Mouse (Mus musculus): ENCODE measurements at regions not wholly inside any gene's neighbourhood (a gene's known extent, or its start where the extent isn't known, plus 50 kb on each side); places are given as distances from the start of the nearest gene placed in this dataset.

- DNase-seq, result no peak
Observed at GRCm38 (mm10) chr1:91678789-91679188, 122.5 kb upstream of the Twist2 start.

- DNase-seq, result no peak
Observed at GRCm38 (mm10) chr1:91685031-91685430, 116.2 kb upstream of the Twist2 start.

- no peak for DNase-seq
Observed at GRCm38 (mm10) chr1:91685789-91686188, 115.5 kb upstream of the Twist2 start.

GRCm38 (mm10) chr1:91691601-91692000, 109.7 kb upstream of the Twist2 start:
- no peak for DNase-seq

GRCm38 (mm10) chr1:91692709-91693460, 108.4 kb upstream of the Twist2 start:
- no peak for DNase-seq

- no peak for DNase-seq
Observed at GRCm38 (mm10) chr1:91697053-91697452, 104.2 kb upstream of the Twist2 start.

GRCm38 (mm10) chr1:91701475-91701874, 99.8 kb upstream of the Twist2 start:
- no peak for DNase-seq

- DNase-seq, result no peak
Observed at GRCm38 (mm10) chr1:91702021-91702420, 99.2 kb upstream of the Twist2 start.

GRCm38 (mm10) chr1:91702737-91703136, 98.5 kb upstream of the Twist2 start:
- no peak for DNase-seq

GRCm38 (mm10) chr1:91705451-91705850, 95.8 kb upstream of the Twist2 start:
- no peak for DNase-seq

GRCm38 (mm10) chr1:91708550-91709243, 92.6 kb upstream of the Twist2 start:
- no peak for DNase-seq

GRCm38 (mm10) chr1:91709244-91709600, 92.0 kb upstream of the Twist2 start:
- DNase-seq, result no peak

GRCm38 (mm10) chr1:91713131-91713530, 88.1 kb upstream of the Twist2 start:
- no peak for DNase-seq

GRCm38 (mm10) chr1:91714266-91714665, 87.0 kb upstream of the Twist2 start:
- DNase-seq, result peak; percentile 49

- DNase-seq, result no peak
Observed at GRCm38 (mm10) chr1:91715341-91715740, 85.9 kb upstream of the Twist2 start.

- no peak for DNase-seq
Observed at GRCm38 (mm10) chr1:91715791-91716190, 85.5 kb upstream of the Twist2 start.

- DNase-seq, result no peak
Observed at GRCm38 (mm10) chr1:91716836-91717235, 84.4 kb upstream of the Twist2 start.

GRCm38 (mm10) chr1:91717961-91718360, 83.3 kb upstream of the Twist2 start:
- DNase-seq, result no peak

- DNase-seq, result no peak
Observed at GRCm38 (mm10) chr1:91729246-91729645, 72.0 kb upstream of the Twist2 start.

GRCm38 (mm10) chr1:91730281-91730680, 71.0 kb upstream of the Twist2 start:
- no peak for DNase-seq

- DNase-seq, result no peak
Observed at GRCm38 (mm10) chr1:91731703-91732102, 69.6 kb upstream of the Twist2 start.

- DNase-seq, result no peak
Observed at GRCm38 (mm10) chr1:91732461-91732861, 68.8 kb upstream of the Twist2 start.

GRCm38 (mm10) chr1:91734731-91735130, 66.5 kb upstream of the Twist2 start:
- no peak for DNase-seq

- no peak for DNase-seq
Observed at GRCm38 (mm10) chr1:91735436-91735835, 65.8 kb upstream of the Twist2 start.
